Mouse (Mus musculus): ENCODE data around the gene Fam181a. TPM values are rescaled to one million over a fixed set of nuclear protein-coding genes. Genes with fewer than 3 reads are reported as not detected.

Fam181a gene
- total RNA-seq (2023): not detected in 2 replicates

GRCm38 (mm10) chr12:103310744-103311267 is at the start of gene Fam181a:
Gene Fam181a (plus strand): TSS chr12:103310975.

GRCm38 (mm10) chr12:103355746-103356414 is 45.1 kb downstream of the Fam181a start, which contains the start of gene Asb2:
Gene Asb2 (minus strand): TSS chr12:103356001.

Other genes starting within 250 kb of the Fam181a start
- not detected in 2 replicates for gene Prima1, start 68.8 kb upstream of the Fam181a start, total RNA-seq (2023)
- 0.16 TPM in 1 of 2 replicates, not detected in the other for gene Asb2, start 45.0 kb downstream of the Fam181a start, total RNA-seq (2023)
- gene Otub2, start 77.7 kb downstream of the Fam181a start, total RNA-seq (2023): 0.82 and 0.85 TPM in 2 replicates
- gene 9330161L09Rik, start 96.8 kb downstream of the Fam181a start, total RNA-seq (2023): 4.9 and 5.0 TPM in 2 replicates
- 79.5 and 108 TPM in 2 replicates for gene Ddx24, start 114.9 kb downstream of the Fam181a start, total RNA-seq (2023)
- 81.2 and 96.7 TPM in 2 replicates for gene Ifi27, start 123.2 kb downstream of the Fam181a start, total RNA-seq (2023)
- gene Ifi27l2a, start 132.7 kb downstream of the Fam181a start, total RNA-seq (2023): 51.4 and 140 TPM in 2 replicates
- not detected in 2 replicates for gene Ifi27l2b, start 146.2 kb downstream of the Fam181a start, total RNA-seq (2023)
- gene Ppp4r4, start 221.3 kb downstream of the Fam181a start, total RNA-seq (2023): 0.44 TPM in 1 of 2 replicates, not detected in the other

All from neutrophil, adult 65 days (primary cell).